Mouse (Mus musculus): Measurements from ENCODE around the gene Map3k5. TPM values are rescaled to one million over a fixed set of nuclear protein-coding genes. Genes with fewer than 3 reads are reported as not detected.

The Map3k5 gene
- polyA plus RNA-seq, 1 experiment from 2014 or later, result 2.5 TPM

- Histone ChIP-seq H3K27ac (replicated peaks; ENCODE audit: low read depth, low read length) (no peak overlapping the region), H3K4me3 (ENCODE audit: low read depth, low read length) (no peak overlapping the region), H3K4me2 (ENCODE audit: low read depth, low read length) (no peak overlapping the region), H3K4me1 (ENCODE audit: control insufficient read depth, insufficient read depth, low read length) (no peaks in the 10 kb centered on the region), H3K27me3 (replicated peaks; ENCODE audit: control insufficient read depth, insufficient read depth, low read length) (no peaks in the 10 kb centered on the region), H3K36me3 (ENCODE audit: control insufficient read depth, insufficient read depth, low read length) (no peaks in the 10 kb centered on the region), H3K9ac (ENCODE audit: low read depth, low read length) (no peak overlapping the region), H3K9me3 (ENCODE audit: control insufficient read depth, low read length) (no peaks in the 10 kb centered on the region)
- DNase-seq (ENCODE audit: low spot score), result no peak
- 89% methylated on average over 10 of the region's 10 CpGs for WGBS
- ATAC-seq (ENCODE audit: low read depth), result no peak
These were observed 13.2 kb downstream of the Map3k5 start for GRCm38 (mm10) chr10:19947441-19947840.

GRCm38 (mm10) chr10:19947901-19948300 lies 13.6 kb downstream of the Map3k5 start:
- WGBS, result 89% methylated on average over 5 of the region's 5 CpGs
- H3K4me3 ChIP-seq (ENCODE audit: low read depth, low read length), result no peak overlapping the region
- ATAC-seq (ENCODE audit: low read depth) (no peak), DNase-seq (ENCODE audit: low spot score) (no peak)
- no peaks in the 10 kb centered on the region for H3K36me3 ChIP-seq (ENCODE audit: control insufficient read depth, insufficient read depth, low read length)
- no peaks in the 10 kb centered on the region for H3K4me1 ChIP-seq (ENCODE audit: control insufficient read depth, insufficient read depth, low read length)
- H3K27me3 ChIP-seq (replicated peaks; ENCODE audit: control insufficient read depth, insufficient read depth, low read length), result no peaks in the 10 kb centered on the region
- no peaks in the 10 kb centered on the region for H3K9me3 ChIP-seq (ENCODE audit: control insufficient read depth, low read length)
- no peak overlapping the region for H3K9ac ChIP-seq (ENCODE audit: low read depth, low read length)
- no peak overlapping the region for H3K4me2 ChIP-seq (ENCODE audit: low read depth, low read length)
- no peak overlapping the region for H3K27ac ChIP-seq (replicated peaks; ENCODE audit: low read depth, low read length)

- no peaks in the 10 kb centered on the region for H3K27me3 ChIP-seq (replicated peaks; ENCODE audit: control insufficient read depth, insufficient read depth, low read length)
- no peaks in the 10 kb centered on the region for H3K36me3 ChIP-seq (ENCODE audit: control insufficient read depth, insufficient read depth, low read length)
- DNase-seq (ENCODE audit: low spot score) (no peak), ATAC-seq (ENCODE audit: low read depth) (no peak)
- no peak overlapping the region for H3K27ac ChIP-seq (replicated peaks; ENCODE audit: low read depth, low read length)
- H3K4me1 ChIP-seq (ENCODE audit: control insufficient read depth, insufficient read depth, low read length), result no peaks in the 10 kb centered on the region
- no peak overlapping the region for H3K4me3 ChIP-seq (ENCODE audit: low read depth, low read length)
- H3K9me3 ChIP-seq (ENCODE audit: control insufficient read depth, low read length), result no peaks in the 10 kb centered on the region
- H3K4me2 ChIP-seq (ENCODE audit: low read depth, low read length), result no peak overlapping the region
- WGBS, result 91% methylated on average over 11 of the region's 11 CpGs
- no peak overlapping the region for H3K9ac ChIP-seq (ENCODE audit: low read depth, low read length)
These were observed 14.1 kb downstream of the Map3k5 start for GRCm38 (mm10) chr10:19948381-19948780.

GRCm38 (mm10) chr10:19949106-19949505 lies 14.8 kb downstream of the Map3k5 start:
- Histone ChIP-seq H3K27me3 (replicated peaks; ENCODE audit: control insufficient read depth, insufficient read depth, low read length) (no peaks in the 10 kb centered on the region), H3K4me2 (ENCODE audit: low read depth, low read length) (no peak overlapping the region), H3K27ac (replicated peaks; ENCODE audit: low read depth, low read length) (no peak overlapping the region), H3K36me3 (ENCODE audit: control insufficient read depth, insufficient read depth, low read length) (no peaks in the 10 kb centered on the region), H3K9ac (ENCODE audit: low read depth, low read length) (no peak overlapping the region), H3K4me3 (ENCODE audit: low read depth, low read length) (no peak overlapping the region), H3K9me3 (ENCODE audit: control insufficient read depth, low read length) (no peaks in the 10 kb centered on the region), H3K4me1 (ENCODE audit: control insufficient read depth, insufficient read depth, low read length) (no peaks in the 10 kb centered on the region)
- DNase-seq (ENCODE audit: low spot score), result no peak
- no peak for ATAC-seq (ENCODE audit: low read depth)
- WGBS, result 61% methylated on average over 4 of the region's 4 CpGs

- DNase-seq (ENCODE audit: low spot score) (no peak), ATAC-seq (ENCODE audit: low read depth) (no peak)
These were observed 18.9 kb downstream of the Map3k5 start for GRCm38 (mm10) chr10:19953032-19953761.

GRCm38 (mm10) chr10:19954572-19954971 lies 20.3 kb downstream of the Map3k5 start:
- Histone ChIP-seq H3K4me1 (ENCODE audit: control insufficient read depth, insufficient read depth, low read length) (peaks cover 12% of the 10 kb centered on the region; the same call in 1 of the 2 replicates), H3K27me3 (replicated peaks; ENCODE audit: control insufficient read depth, insufficient read depth, low read length) (no peaks in the 10 kb centered on the region), H3K4me2 (ENCODE audit: low read depth, low read length) (no peak overlapping the region), H3K9ac (ENCODE audit: low read depth, low read length) (no peak overlapping the region), H3K9me3 (ENCODE audit: control insufficient read depth, low read length) (no peaks in the 10 kb centered on the region), H3K36me3 (ENCODE audit: control insufficient read depth, insufficient read depth, low read length) (no peaks in the 10 kb centered on the region), H3K27ac (replicated peaks; ENCODE audit: low read depth, low read length) (no peak overlapping the region), H3K4me3 (ENCODE audit: low read depth, low read length) (no peak overlapping the region)
- no peak for ATAC-seq (ENCODE audit: low read depth)
- WGBS, result 71% methylated on average over 3 of the region's 3 CpGs
- no peak for DNase-seq (ENCODE audit: low spot score)

More at GRCm38 (mm10) chr10:19953032-19953761, 18.9 kb downstream of the Map3k5 start:
- peaks cover 12% of the 10 kb centered on the region; the same call in 1 of the 2 replicates for H3K4me1 ChIP-seq (ENCODE audit: control insufficient read depth, insufficient read depth, low read length)
- 79% methylated on average over 11 of the region's 11 CpGs for WGBS
- H3K9me3 ChIP-seq (ENCODE audit: control insufficient read depth, low read length), result no peaks in the 10 kb centered on the region
- no peaks in the 10 kb centered on the region for H3K27me3 ChIP-seq (replicated peaks; ENCODE audit: control insufficient read depth, insufficient read depth, low read length)
- no peaks in the 10 kb centered on the region for H3K36me3 ChIP-seq (ENCODE audit: control insufficient read depth, insufficient read depth, low read length)
- no peak overlapping the region for H3K9ac ChIP-seq (ENCODE audit: low read depth, low read length)
- no peak overlapping the region for H3K27ac ChIP-seq (replicated peaks; ENCODE audit: low read depth, low read length)
- H3K4me3 ChIP-seq (ENCODE audit: low read depth, low read length), result no peak overlapping the region
- no peak overlapping the region for H3K4me2 ChIP-seq (ENCODE audit: low read depth, low read length)

- Histone ChIP-seq H3K27me3 (replicated peaks; ENCODE audit: control insufficient read depth, insufficient read depth, low read length) (no peaks in the 10 kb centered on the region), H3K36me3 (ENCODE audit: control insufficient read depth, insufficient read depth, low read length) (no peaks in the 10 kb centered on the region), H3K4me3 (ENCODE audit: low read depth, low read length) (no peak overlapping the region), H3K4me1 (ENCODE audit: control insufficient read depth, insufficient read depth, low read length) (peaks cover 12% of the 10 kb centered on the region; the same call in 1 of the 2 replicates), H3K9me3 (ENCODE audit: control insufficient read depth, low read length) (no peaks in the 10 kb centered on the region), H3K4me2 (ENCODE audit: low read depth, low read length) (no peak overlapping the region), H3K9ac (ENCODE audit: low read depth, low read length) (no peak overlapping the region), H3K27ac (replicated peaks; ENCODE audit: low read depth, low read length) (no peak overlapping the region)
- 87% methylated on average over 6 of the region's 6 CpGs for WGBS
- no peak for ATAC-seq (ENCODE audit: low read depth)
- no peak for DNase-seq (ENCODE audit: low spot score)
These were observed 21.5 kb downstream of the Map3k5 start for GRCm38 (mm10) chr10:19955817-19956216.

GRCm38 (mm10) chr10:19956745-19957144 lies 22.5 kb downstream of the Map3k5 start:
- H3K27ac ChIP-seq (replicated peaks; ENCODE audit: low read depth, low read length), result no peak overlapping the region
- no peak overlapping the region for H3K4me3 ChIP-seq (ENCODE audit: low read depth, low read length)
- H3K4me1 ChIP-seq (ENCODE audit: control insufficient read depth, insufficient read depth, low read length), result peaks cover 14% of the 10 kb centered on the region; the same call in 1 of the 2 replicates
- 0 out of 2 replicates have a peak, but pooled peaks have one; percentile 62 for ATAC-seq (ENCODE audit: low read depth)
- H3K9me3 ChIP-seq (ENCODE audit: control insufficient read depth, low read length), result no peaks in the 10 kb centered on the region
- no peak overlapping the region for H3K4me2 ChIP-seq (ENCODE audit: low read depth, low read length)
- WGBS, result 49% methylated on average over 6 of the region's 6 CpGs
- DNase-seq (ENCODE audit: low spot score), result peak; percentile 53
- H3K9ac ChIP-seq (ENCODE audit: low read depth, low read length), result no peak overlapping the region
- no peaks in the 10 kb centered on the region for H3K27me3 ChIP-seq (replicated peaks; ENCODE audit: control insufficient read depth, insufficient read depth, low read length)
- H3K36me3 ChIP-seq (ENCODE audit: control insufficient read depth, insufficient read depth, low read length), result no peaks in the 10 kb centered on the region

GRCm38 (mm10) chr10:19960831-19961380 lies 26.6 kb downstream of the Map3k5 start:
- H3K4me2 ChIP-seq (ENCODE audit: low read depth, low read length), result no peak overlapping the region
- no peak overlapping the region for H3K27ac ChIP-seq (replicated peaks; ENCODE audit: low read depth, low read length)
- ATAC-seq (ENCODE audit: low read depth), result no peak
- H3K9me3 ChIP-seq (ENCODE audit: control insufficient read depth, low read length), result no peaks in the 10 kb centered on the region
- H3K36me3 ChIP-seq (ENCODE audit: control insufficient read depth, insufficient read depth, low read length), result no peaks in the 10 kb centered on the region
- no peak overlapping the region for H3K9ac ChIP-seq (ENCODE audit: low read depth, low read length)
- no peak for DNase-seq (ENCODE audit: low spot score)
- WGBS, result 59% methylated on average over 6 of the region's 6 CpGs
- H3K27me3 ChIP-seq (replicated peaks; ENCODE audit: control insufficient read depth, insufficient read depth, low read length), result no peaks in the 10 kb centered on the region
- no peak overlapping the region for H3K4me3 ChIP-seq (ENCODE audit: low read depth, low read length)
- peaks cover 41% of the 10 kb centered on the region; the same call in 1 of the 2 replicates for H3K4me1 ChIP-seq (ENCODE audit: control insufficient read depth, insufficient read depth, low read length)
